Mouse (Mus musculus) brain, embryonic 14.5 days (tissue): ENCODE data around the gene Rab11fip5.

Source experiments
- CTCF ChIP-seq: fragments of 200-500 bp; IDR thresholded peaks from 2 replicates; pipeline ENCODE4 v1.5.1; 2012; ENCODE audit warnings: inconsistent platforms, mild to moderate bottlenecking, moderate library complexity, borderline replicate concordance; ENCODE audit not compliant: insufficient read depth, insufficient read length; ENCODE audit errors: extremely low read depth
- POLR2A ChIP-seq: fragments of 200-500 bp; IDR thresholded peaks from 2 replicates; pipeline ENCODE4 v1.6.1; 2012; ENCODE audit warnings: mild to moderate bottlenecking, inconsistent platforms, borderline replicate concordance; ENCODE audit not compliant: poor library complexity, insufficient read depth, insufficient read length, severe bottlenecking; ENCODE audit errors: extremely low read depth

- TF ChIP-seq POLR2A (no peak), CTCF (no peak)
These were observed 19.7 kb downstream of the Rab11fip5 start for GRCm38 (mm10) chr6:85354709-85355108.
